Mouse (Mus musculus) bone marrow, adult 2 months (tissue): ENCODE data around the gene Msx1.

Source experiments
- CTCF ChIP-seq: fragments of 200-500 bp; IDR thresholded peaks from 2 replicates; pipeline ENCODE4 v1.5.1; 2011; ENCODE audit warnings: low read length, control low read depth; ENCODE audit not compliant: control insufficient read depth, insufficient read depth
- POLR2A ChIP-seq: fragments of 200-500 bp; IDR thresholded peaks from 2 replicates; pipeline ENCODE4 v1.6.1; 2011; ENCODE audit warnings: low read depth, mild to moderate bottlenecking, control low read depth, low read length, borderline replicate concordance; ENCODE audit not compliant: control insufficient read depth

- TF ChIP-seq CTCF (no peak), POLR2A (no peak)
These were observed 3.2 kb upstream of the Msx1 start for GRCm38 (mm10) chr5:37827626-37827950.
